Mouse (Mus musculus): Measurements from ENCODE around the gene Mcam.
"Not testable (repeated sequence)": the region's sequence is repeated elsewhere in the genome, so short reads cannot be mapped to it uniquely, and the experiment has no call there.

The Mcam gene

GRCm38 (mm10) chr9:44109360-44110095, 24.7 kb upstream of the Mcam start:
- DNase-seq, result peak; percentile 82

GRCm38 (mm10) chr9:44111909-44112308, 22.4 kb upstream of the Mcam start:
- not testable (repeated sequence) for DNase-seq

GRCm38 (mm10) chr9:44113105-44113789, 21.0 kb upstream of the Mcam start, which contains the start of the genes Gm49380 and Rnf26:
Gene Gm49380 (minus strand): TSS chr9:44113500.
Gene Rnf26 (minus strand): TSS chr9:44113517.
- peak; percentile 97 for DNase-seq

GRCm38 (mm10) chr9:44114453-44114852, 19.8 kb upstream of the Mcam start:
- DNase-seq, result no peak

GRCm38 (mm10) chr9:44115599-44115998, 18.7 kb upstream of the Mcam start:
- no peak for DNase-seq

- DNase-seq, result no peak
These were observed 18.1 kb upstream of the Mcam start for GRCm38 (mm10) chr9:44116182-44116581.

- DNase-seq, result no peak
These were observed 15.3 kb upstream of the Mcam start for GRCm38 (mm10) chr9:44119011-44119410.

DNA sequence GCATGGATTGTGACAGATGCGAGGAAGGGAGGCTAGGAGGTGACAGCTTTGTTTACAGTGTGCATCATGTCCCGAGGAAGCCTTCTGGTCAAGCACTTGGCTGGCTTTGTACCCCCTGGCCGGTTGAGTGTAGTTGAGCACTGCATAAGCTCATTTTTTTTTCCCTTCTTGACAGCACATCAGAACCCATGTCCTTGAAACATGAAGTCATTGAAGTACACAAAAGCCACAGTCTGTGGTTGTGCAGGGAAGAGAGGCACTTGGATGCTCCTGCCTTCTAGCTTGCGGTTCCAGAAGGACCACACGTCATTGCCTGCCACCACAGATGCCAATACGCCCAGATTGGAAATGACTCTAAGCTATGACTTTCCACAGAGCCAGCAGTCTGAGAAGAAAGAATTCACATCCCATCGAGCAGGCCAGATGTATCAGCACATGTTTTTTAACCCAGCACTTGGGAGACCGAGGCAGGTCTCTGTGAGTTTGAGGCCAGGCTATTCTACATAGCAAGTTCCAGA, 14.3 kb upstream of the Mcam start:
- DNase-seq, result no peak

DNA sequence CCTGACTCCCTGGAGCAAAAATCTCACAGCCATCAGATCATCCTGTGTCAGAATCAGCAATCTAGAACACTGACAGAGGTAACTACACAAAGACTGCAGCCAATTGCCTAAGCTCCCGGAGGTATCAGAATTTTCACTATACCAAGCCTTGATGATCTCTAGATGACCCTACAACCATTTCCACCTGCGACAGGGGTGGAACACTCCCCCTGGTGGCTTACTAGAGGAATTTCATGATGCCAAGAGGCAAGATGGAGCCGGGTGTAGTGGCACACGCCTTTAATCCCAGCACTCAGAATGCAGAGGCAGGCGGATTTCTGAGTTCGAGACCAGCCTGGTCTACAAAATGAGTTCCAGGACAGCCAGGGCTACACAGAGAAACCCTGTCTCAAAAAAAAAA, 10.0 kb upstream of the Mcam start:
- no peak for DNase-seq

- no peak for DNase-seq
These were observed 9.2 kb upstream of the Mcam start for GRCm38 (mm10) chr9:44125026-44125425.

DNA sequence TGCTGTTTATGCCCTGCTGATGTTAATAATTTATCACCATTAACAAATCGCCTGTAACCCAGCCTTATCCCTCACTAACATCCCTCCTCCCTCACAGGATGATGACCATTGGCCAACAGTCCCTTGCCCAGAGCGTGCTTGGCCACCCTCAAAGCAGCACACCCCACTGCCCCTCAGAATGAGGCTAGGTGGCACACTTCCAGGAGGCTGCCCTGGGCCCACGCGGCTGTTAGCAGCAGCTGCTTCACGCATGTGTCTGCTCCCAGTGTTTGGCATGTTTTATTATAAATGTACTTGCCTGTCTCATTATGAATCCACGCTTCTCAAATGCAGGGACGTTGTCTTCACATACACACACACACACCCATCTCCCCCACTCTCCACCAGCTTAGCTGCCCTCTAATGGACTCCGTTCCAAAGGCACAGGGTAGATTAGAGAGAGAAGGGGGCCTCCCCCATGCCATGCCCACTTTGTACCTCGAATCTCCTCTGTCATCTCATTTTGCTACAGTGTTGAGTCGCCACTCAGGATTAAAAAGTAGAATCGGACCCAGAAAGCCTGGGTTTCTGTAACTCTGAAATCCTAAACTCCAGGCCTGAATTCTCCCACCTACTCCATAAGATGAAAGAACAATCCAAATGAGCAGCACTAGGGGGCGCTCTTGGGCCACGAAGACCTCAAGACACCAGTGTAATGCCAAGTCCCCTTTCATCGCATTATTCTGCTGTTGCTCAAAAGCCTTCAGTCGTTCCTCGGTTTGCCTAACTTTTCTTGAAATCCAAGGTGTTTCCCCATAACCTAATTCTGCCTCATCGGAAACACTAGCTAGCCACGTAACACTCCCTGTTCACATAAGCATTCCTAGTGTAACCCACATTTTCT, 8.5 kb upstream of the Mcam start:
- peak; percentile 93 for DNase-seq

DNA sequence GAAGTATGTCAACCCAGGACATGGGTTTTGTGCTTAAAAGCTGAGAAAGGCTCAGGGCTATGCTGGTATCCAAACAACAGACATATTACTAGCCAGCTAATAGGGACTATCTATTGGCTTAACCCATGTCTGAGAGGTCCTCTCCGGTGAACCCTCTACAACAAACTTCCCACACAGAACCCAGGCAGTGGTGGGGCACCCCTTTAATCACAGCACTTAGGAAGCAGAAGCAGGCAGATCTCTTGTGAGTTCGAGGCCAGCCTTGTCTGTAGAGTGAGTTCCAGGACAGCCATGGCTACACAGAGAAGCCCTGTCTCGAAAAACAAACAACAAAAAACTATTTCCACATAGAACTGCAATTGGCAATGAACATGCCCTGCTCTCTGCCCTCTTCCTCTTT, 7.5 kb upstream of the Mcam start:
- no peak for DNase-seq

DNA sequence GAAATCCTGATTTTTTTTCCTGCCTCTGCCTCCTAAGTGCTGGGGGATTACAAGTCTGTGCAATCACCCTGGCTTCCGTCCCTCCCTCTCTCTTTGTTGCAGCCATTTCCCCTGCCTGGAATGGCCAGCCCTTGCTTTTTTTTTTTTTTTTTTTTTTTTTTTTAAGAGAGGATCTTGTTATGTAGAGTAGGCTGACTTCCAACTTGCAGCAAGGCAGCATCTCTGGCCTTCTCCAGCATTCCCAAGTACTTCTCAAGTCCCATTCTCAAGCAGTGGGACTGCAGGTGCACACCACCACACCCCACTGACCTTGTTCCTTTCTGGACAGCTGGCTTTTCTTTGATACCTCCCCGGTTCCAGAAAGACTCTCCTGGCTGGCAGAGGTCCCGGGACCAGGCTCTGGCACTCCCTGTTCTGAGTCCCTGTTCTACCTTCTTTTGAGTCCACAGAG, 6.9 kb upstream of the Mcam start:
- DNase-seq, result peak; percentile 54

DNA sequence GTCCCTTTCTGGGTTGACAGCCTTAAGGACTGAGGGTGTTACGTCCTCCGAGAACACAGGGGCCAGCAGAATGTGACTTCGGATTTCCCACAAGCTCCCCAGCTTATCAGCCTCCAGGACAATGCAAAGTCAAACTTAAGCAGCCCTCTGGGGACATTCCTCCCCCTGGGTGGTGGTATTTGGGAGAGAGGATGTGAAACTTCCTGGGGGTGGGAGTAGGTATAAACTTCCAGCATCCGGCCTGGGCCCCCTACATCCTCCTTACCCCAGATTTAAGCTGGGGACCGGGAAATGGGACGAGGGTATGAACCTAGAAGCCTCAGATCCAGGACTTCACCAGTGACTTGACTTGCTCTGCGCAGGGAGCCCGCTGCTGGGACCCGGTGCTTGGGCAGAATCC, 4.6 kb upstream of the Mcam start:
- no peak for DNase-seq

DNA sequence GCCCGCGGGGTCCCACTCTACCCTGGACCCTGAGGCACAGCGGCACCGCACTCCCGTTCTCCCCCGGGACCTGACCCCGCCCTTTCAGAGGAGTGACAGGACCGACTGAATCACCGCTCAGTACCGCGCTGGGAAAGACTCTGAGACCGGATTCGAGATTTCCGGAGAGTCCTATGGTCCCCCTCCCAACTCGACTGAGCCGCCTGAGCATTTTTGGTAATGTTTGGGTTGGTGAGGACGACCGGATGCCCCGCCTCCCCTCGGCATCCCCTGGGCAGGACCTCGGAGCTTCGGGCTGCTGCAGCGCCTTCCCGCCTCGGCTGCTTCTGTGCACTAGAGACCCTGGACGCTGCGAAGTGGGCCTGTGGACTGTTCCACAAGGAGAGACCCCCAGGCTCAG, 4.2 kb upstream of the Mcam start:
- DNase-seq, result peak; percentile 91

DNA sequence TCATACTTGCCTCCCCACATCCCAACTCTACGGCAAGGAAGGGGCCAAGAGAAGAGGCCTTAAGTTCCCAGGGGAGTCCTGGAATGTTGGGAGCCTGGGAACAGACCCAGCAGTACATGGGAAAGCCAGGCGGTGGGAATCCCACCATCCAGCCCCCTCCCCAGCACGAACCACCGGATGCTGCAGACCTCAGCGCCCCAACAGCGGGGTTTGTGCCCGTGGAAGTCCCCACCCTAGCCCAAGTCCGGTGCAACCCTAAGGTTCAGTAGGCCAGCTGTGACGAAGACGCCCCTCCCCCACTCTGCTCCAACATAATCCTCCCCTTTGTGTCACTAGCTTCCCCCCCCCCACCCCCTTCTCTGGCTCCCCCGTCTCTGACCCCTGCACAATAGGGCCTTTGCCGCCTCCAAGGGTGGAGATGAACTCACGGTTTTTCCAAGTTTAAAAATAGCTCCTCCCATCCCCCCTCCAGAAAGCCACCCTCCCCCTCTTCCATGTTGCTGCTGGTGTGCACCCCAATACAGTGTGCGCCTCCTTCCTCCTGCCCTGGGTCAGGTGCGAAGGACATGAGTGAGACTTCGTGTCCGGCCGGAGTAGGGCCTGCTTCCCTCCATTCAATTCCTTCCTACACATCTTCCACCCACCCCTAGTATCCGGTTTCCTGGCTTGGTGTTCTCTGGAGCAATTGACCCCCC, 3.5 kb upstream of the Mcam start:
- DNase-seq, result peak; percentile 77

- no peak for DNase-seq
These were observed 3.0 kb upstream of the Mcam start for GRCm38 (mm10) chr9:44131276-44131590.

- no peak for DNase-seq
These were observed 2.1 kb upstream of the Mcam start for GRCm38 (mm10) chr9:44132200-44132599.

DNA sequence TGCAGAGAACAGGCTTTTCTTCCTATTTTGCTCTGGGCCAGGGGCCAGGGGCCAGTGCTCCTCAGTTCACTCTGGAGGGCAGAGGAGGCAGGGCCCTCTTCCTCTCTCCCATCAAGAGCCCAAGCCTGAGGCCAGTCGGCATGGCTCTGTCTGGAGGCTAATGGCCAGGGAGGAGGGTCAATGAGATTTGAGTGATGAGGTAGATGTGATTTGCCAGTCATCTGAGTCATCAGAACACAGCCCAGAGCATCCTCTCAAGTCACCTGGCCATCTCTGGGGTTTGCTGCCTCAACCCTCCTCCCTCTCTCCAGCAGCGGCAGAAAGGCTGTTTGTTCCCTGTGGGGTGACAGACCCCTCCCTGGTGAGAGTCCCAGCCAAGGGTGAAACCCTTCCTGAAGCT, 982 bp upstream of the Mcam start:
- no peak for DNase-seq

DNA sequence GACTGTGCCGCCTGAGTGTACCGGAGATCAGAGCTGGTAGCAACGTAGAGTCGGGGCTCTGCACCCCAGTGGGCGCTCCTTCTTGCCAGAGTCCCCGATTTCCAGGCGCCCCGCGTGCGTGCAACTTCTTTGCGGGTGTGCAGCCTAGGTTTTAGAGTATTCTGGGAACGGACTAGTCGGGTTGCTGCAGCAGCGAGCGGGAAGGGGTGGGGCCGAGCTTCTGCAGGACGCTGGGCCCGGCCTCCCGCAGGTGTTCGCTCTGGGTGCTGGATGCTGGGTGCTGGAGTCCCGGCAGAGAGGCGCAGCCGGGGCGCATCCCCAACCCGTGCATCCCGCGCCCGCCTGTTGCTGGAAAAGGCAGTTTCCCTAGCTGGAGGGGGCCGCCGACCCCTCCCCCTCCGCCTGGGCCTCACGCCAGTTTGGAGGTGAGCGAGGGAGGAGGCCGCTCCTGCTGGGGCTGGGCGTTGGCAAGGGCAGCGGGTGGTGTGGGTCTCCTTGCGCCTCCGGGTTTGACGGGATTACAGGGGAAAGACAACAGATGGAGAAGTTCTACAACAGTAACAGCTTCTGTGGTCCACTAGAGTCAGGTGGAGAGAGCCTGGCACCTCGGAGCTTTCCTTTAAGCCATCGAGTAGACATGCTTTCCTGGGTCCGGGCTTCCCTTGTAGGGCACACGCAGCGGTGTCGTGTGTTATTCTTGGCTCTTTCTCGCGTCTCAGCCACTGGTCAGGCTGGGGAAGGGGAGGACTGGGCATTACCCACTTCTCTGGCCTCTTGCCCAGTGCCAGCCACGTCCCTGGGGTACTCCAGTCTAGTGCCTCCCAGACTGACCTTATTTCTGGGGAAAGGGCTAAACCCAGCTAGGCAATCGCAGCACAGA, 822 bp downstream of the Mcam start:
- DNase-seq, result peak; percentile 78

GRCm38 (mm10) chr9:44135731-44136411, 1.6 kb downstream of the Mcam start:
- DNase-seq, result no peak

All from kidney, postnatal 14 days (tissue).